Mouse (Mus musculus): ENCODE results near the gene Pbx3. TPM values are rescaled to one million over a fixed set of nuclear protein-coding genes. Genes with fewer than 3 reads are reported as not detected.

The Pbx3 gene
- polyA plus RNA-seq, 1 experiment from 2014 or later: 16.2 TPM

GRCm38 (mm10) chr2:34127871-34128270, 245.1 kb downstream of the Pbx3 start:
- Histone ChIP-seq H3K27ac (ENCODE audit: low read length) (no peak overlapping the region), H3K27me3 (ENCODE audit: control insufficient read depth, insufficient read depth, low read length) (no peaks in the 10 kb centered on the region; the same call in 1 of the 2 replicates), H3K9me3 (replicated peaks; ENCODE audit: control insufficient read depth, low read length) (no peaks in the 10 kb centered on the region), H3K36me3 (ENCODE audit: control insufficient read depth, insufficient read depth) (no peaks in the 10 kb centered on the region), H3K4me1 (ENCODE audit: control insufficient read depth, insufficient read depth, low read length) (no peaks in the 10 kb centered on the region), H3K4me2 (ENCODE audit: low read depth, low read length) (no peak overlapping the region), H3K4me3 (ENCODE audit: low read length) (no peak overlapping the region), H3K9ac (ENCODE audit: low read length) (no peak overlapping the region)
- no peak for ATAC-seq (replicated peaks; ENCODE audit: extremely low read depth, insufficient read depth, low FRiP score)
- WGBS: 54% methylated on average over 1 of the region's 1 CpGs

DNA sequence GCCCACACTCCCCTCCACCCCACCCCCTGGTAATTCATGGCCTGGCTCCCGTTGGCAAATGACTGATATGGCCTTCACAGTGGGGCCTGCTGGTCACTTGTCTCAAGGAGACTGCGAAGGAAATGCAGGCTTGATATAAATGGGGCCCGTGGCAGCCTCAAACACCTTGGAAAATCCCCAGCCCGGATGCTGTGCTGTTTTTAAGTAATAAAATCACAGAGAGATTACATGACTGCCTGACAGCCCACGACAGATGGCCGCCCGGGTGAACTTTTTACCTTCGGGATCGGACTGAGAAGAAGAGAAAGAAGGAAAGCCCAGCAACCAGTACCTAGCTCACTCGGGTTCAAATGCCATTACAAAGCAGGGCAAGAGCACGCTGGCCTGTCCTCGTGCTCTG, 249.0 kb downstream of the Pbx3 start:
- 59% methylated on average over 12 of the region's 12 CpGs for WGBS
- Histone ChIP-seq H3K4me1 (ENCODE audit: control insufficient read depth, insufficient read depth, low read length) (no peaks in the 10 kb centered on the region), H3K9me3 (replicated peaks; ENCODE audit: control insufficient read depth, low read length) (no peaks in the 10 kb centered on the region), H3K36me3 (ENCODE audit: control insufficient read depth, insufficient read depth) (no peaks in the 10 kb centered on the region), H3K4me3 (ENCODE audit: low read length) (no peak overlapping the region), H3K27ac (ENCODE audit: low read length) (no peak overlapping the region), H3K4me2 (ENCODE audit: low read depth, low read length) (no peak overlapping the region), H3K9ac (ENCODE audit: low read length) (no peak overlapping the region), H3K27me3 (ENCODE audit: control insufficient read depth, insufficient read depth, low read length) (no peaks in the 10 kb centered on the region)
- ATAC-seq (replicated peaks; ENCODE audit: extremely low read depth, insufficient read depth, low FRiP score): no peak

Other genes starting within 250 kb of the Pbx3 start
- 60.7 and 66.3 TPM in 2 replicates for gene Mapkap1, start 33.6 kb upstream of the Pbx3 start, polyA plus RNA-seq (2015; fragmentation: Nextera tagmentation; extraction: Ambion mirVana)

All from heart, embryonic 16.5 days (tissue).